Comparison of ENCODE assay signal across 8 mouse cellular contexts in the genomic region with DNA sequence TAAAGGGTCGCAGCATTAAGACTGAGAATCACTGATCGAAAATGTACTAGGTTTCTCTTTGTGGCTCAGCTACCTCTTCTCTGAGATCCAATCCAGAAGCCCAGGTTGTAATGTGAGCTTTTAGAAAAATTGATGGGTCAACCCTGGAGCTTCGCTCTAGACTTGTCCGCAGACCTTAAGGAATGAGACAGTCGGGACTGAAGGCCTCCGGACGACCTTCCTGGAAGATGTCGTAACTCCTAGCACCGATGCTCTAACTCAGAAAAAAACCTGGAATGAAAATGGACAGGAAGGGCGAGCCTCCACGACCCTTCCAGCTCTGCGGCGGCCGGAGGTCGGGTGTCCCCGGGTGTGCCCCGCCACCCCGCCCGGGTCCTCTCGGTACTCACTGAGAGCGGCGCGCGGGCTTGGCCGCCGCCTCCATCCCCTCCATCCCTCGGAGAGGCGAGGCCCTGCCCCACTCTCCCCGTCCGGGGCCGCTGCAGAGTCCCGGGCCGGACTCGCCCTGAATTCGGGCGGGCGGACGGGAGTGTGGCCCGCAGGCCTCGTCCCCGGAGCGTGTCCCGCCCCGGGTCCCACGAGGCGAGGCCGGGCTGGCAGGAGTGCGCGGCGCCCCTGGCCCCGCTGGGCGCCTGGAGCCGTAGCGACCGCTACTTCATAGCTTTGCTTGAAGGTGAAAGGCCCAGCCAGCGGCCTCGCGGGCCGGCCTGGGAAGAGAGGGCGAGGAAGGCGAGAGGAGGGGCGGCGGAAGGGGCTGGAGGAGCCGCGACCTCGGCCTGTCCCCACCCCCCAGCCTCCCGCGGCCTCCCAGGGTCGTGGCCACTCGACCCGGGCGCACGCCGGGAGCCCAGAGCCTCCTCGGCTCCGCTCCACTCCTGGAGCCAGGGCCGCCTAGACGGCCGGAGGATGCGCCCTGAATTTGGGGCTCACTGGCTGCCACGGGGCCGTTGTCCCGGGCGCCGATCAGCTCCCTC. TPM values are rescaled to one million over a fixed set of nuclear protein-coding genes. Genes with fewer than 3 reads are reported as not detected.
DNase-seq lines count a peak whose midpoint lies in the region; ATAC-seq and TF ChIP-seq lines count a peak whose summit lies in the region.

A gene (minus strand): TSS at position 648 of the 974 bp plus-strand sequence.

- peak within 1 kb of the TSS; percentile 55 for H3K27ac ChIP-seq in embryonic fibroblast, embryonic 13.5 days (ENCODE audit: insufficient read depth, low read length)
- H3K27ac ChIP-seq in heart, embryonic 13.5 days (replicated peaks), result peak within 1 kb of the TSS; percentile 92
- peak within 1 kb of the TSS; percentile 83 for H3K27ac ChIP-seq in kidney, embryonic 16.5 days (ENCODE audit: low read length)
- H3K27ac ChIP-seq in small intestine, adult 2 months (ENCODE audit: insufficient read depth, low read depth, low read length), result peak within 1 kb of the TSS; percentile 2; the same call in 1 of the 2 replicates

- no peaks in the 10 kb centered on the region for H3K27me3 ChIP-seq in heart, embryonic 13.5 days (replicated peaks)
- H3K27me3 ChIP-seq in kidney, embryonic 16.5 days (ENCODE audit: insufficient read depth, low read length), result no peaks in the 10 kb centered on the region
- H3K27me3 ChIP-seq in small intestine, adult 2 months (ENCODE audit: control insufficient read depth, insufficient read depth, low read length), result peaks cover 25% of the 10 kb centered on the region

- H3K4me2 ChIP-seq in heart, embryonic 13.5 days, result peak within 1 kb of the TSS; percentile 84
- peak within 1 kb of the TSS; percentile 90 for H3K4me2 ChIP-seq in kidney, embryonic 16.5 days (replicated peaks; ENCODE audit: low read depth, low read length)

- H3K4me3 ChIP-seq in embryonic fibroblast, embryonic 13.5 days (ENCODE audit: insufficient read depth, low read length), result peak within 1 kb of the TSS; percentile 86
- H3K4me3 ChIP-seq in heart, embryonic 13.5 days, result peak within 1 kb of the TSS; percentile 76
- H3K4me3 ChIP-seq in kidney, embryonic 16.5 days (ENCODE audit: low read length), result peak within 1 kb of the TSS; percentile 58
- H3K4me3 ChIP-seq in small intestine, adult 2 months (ENCODE audit: low read depth, low read length), result peak within 1 kb of the TSS; percentile 55

- H3K4me1 ChIP-seq in embryonic fibroblast, embryonic 13.5 days (ENCODE audit: control insufficient read depth, insufficient read depth, low read length), result no peaks in the 10 kb centered on the region
- peaks cover 50% of the 10 kb centered on the region for H3K4me1 ChIP-seq in heart, embryonic 13.5 days
- H3K4me1 ChIP-seq in kidney, embryonic 16.5 days (ENCODE audit: insufficient read depth, low read length), result peaks cover 31% of the 10 kb centered on the region
- H3K4me1 ChIP-seq in small intestine, adult 2 months (ENCODE audit: control insufficient read depth, insufficient read depth, insufficient read length, low read length), result 0 out of 2 replicates have a peak, but pooled peaks cover 2% of the 10 kb centered on the region

- peak; percentile 48 for TF ChIP-seq POLR2A in embryonic fibroblast, embryonic 13.5 days (IDR thresholded peaks at IDR 0.05; ENCODE audit: low read depth, low read length)
- TF ChIP-seq POLR2A in small intestine, adult 2 months (IDR thresholded peaks at IDR 0.05; ENCODE audit: low read depth, low read length), result no peak

- WGBS in heart, embryonic 13.5 days, result 1% methylated on average over 85 of the region's 85 CpGs
- WGBS in kidney, embryonic 16.5 days, result 2% methylated on average over 83 of the region's 85 CpGs
- 4% methylated on average over 85 of the region's 85 CpGs for WGBS in small intestine, adult 2 months

- peak within 1 kb of the TSS; percentile 94 for H3K9ac ChIP-seq in heart, embryonic 13.5 days
- H3K9ac ChIP-seq in kidney, embryonic 16.5 days (replicated peaks; ENCODE audit: low read length), result peak within 1 kb of the TSS; percentile 84

- peak; percentile 45 for DNase-seq in thymus, postnatal 4 days
- no peak for DNase-seq in thymus, postnatal 14 days
- DNase-seq in lung, postnatal 36 days, result peak; percentile 46
- DNase-seq in layer of hippocampus, postnatal 14 days (ENCODE audit: low spot score in 2 of 2), result no peak

- ATAC-seq in heart, embryonic 13.5 days (ENCODE audit: extremely low read depth, insufficient number of reproducible peaks, low FRiP score, low TSS enrichment), result peak; percentile 64; the same call in 1 of the 2 replicates
- peak; percentile 79 for ATAC-seq in kidney, embryonic 16.5 days (ENCODE audit: low FRiP score, low TSS enrichment)

- H3K36me3 ChIP-seq in heart, embryonic 13.5 days, result peaks cover 32% of the 10 kb centered on the region
- peaks cover 14% of the 10 kb centered on the region for H3K36me3 ChIP-seq in kidney, embryonic 16.5 days (ENCODE audit: insufficient read depth, low read length)
- H3K36me3 ChIP-seq in small intestine, adult 2 months (ENCODE audit: control insufficient read depth, insufficient read depth, low read length), result no peaks in the 10 kb centered on the region

- H3K9me3 ChIP-seq in heart, embryonic 13.5 days, result no peaks in the 10 kb centered on the region
- H3K9me3 ChIP-seq in kidney, embryonic 16.5 days (ENCODE audit: low read length), result no peaks in the 10 kb centered on the region

- no peak for TF ChIP-seq CTCF in embryonic fibroblast, embryonic 13.5 days (IDR thresholded peaks at IDR 0.05; ENCODE audit: borderline replicate concordance, insufficient read depth, low read length)
- TF ChIP-seq CTCF in small intestine, adult 2 months (IDR thresholded peaks at IDR 0.05; ENCODE audit: extremely low read depth, insufficient read length, insufficient replicate concordance, low read depth, low read length), result no peak

RNA-seq across cellular contexts. Expression of the gene that starts here (rescaled TPM):
- 21.4 and 25.1 TPM in 2 replicates for polyA plus RNA-seq in embryonic fibroblast, embryonic 13.5 days (2011; ENCODE audit: insufficient read length, low read depth, missing spikeins)
- 7.0 and 7.6 TPM in 2 replicates for polyA plus RNA-seq in heart, embryonic 13.5 days (2015; fragmentation: Nextera tagmentation; extraction: Ambion mirVana)
- polyA plus RNA-seq in kidney, embryonic 16.5 days (2015; fragmentation: Nextera tagmentation; extraction: Ambion mirVana), result 8.2 and 9.1 TPM in 2 replicates
- polyA plus RNA-seq in small intestine, adult 2 months (2012; rRNA removed), result 2.4 and 5.3 TPM in 2 replicates
- 1 to 10 TPM; 6.7 to 8.3 TPM for total RNA-seq in layer of hippocampus, postnatal 14 days (2021)

Comparison
In these comparisons a context has a peak if more than half of its experiments do, and no peak if none do; other contexts are left out.
1. DNase-seq: peak in thymus, postnatal 4 days (single experiment) and lung, postnatal 36 days (single experiment); none in thymus, postnatal 14 days (single experiment) and layer of hippocampus, postnatal 14 days (0 of 2).
2. H3K27ac ChIP-seq: peak in every context shown above with its lines; median percentile 92 in heart, embryonic 13.5 days; 83 in kidney, embryonic 16.5 days; 55 in embryonic fibroblast, embryonic 13.5 days; 2 in small intestine, adult 2 months.
3. Peak in every context shown above with its lines, with median percentiles within 50 percentile points of each other: H3K4me3 ChIP-seq.